Mouse (Mus musculus) cerebellum, adult 11-12 months (tissue): ENCODE results near the gene Ddr1.

Experiments
- DNase-seq: peaks from one replicate; pipeline ENCODE4 v3.0.0; 2022

The Ddr1 gene

DNA sequence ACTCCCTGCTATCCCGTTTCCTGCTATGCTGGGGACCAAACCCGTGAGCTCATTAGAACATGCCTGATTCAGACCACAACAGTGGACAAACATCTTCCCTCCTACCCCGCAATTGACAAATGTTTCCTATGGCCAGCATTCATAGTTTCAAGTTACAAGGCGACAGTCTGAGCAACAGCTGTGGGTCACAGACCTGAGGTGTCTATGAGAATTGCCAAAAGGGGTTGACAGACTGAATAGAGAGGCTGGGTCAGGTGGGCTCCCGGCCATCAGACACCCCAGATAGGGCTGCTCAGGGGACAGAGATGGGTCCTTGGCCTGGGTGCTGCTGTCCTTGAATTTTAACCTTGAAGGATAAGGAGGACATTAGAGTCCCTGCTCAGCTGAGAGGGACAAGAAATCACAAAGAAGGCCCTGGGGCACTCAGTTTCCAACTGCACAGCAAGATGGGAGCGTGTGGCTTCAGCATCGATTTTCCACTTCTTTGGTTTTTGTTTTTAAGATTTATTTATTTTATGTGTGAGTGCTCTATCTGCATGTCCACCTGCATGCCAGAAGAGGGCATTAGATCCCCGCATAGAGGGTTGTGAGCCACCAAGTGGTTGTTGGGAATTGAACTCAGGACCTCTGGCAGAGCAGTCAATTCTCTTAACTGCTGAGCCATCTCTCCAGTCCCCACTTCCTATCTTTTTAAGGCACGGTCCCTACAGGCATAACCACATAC, 15.4 kb upstream of the Ddr1 start:
- DNase-seq, result no peak

- DNase-seq, result no peak
Observed at GRCm38 (mm10) chr17:35717080-35717479, 12.7 kb upstream of the Ddr1 start.

DNA sequence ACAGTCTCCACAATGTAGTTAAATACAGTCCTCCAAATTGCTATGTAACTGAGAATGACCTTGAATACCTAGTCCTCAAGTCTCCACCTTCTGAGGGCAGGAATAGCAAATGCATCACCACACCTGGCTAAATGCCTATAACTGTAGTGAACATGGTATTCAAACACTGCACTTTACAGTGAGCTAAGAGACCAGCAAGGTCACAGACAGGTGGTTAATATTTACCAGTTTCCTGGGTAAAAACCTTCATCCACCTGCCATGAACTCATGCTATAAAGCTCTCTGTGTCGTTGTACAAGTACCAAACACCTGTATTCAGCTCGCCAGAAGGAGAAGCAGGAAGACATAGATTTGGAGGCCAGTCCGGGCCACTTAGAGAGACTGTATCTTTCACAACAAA, 11.7 kb upstream of the Ddr1 start:
- no peak for DNase-seq

DNA sequence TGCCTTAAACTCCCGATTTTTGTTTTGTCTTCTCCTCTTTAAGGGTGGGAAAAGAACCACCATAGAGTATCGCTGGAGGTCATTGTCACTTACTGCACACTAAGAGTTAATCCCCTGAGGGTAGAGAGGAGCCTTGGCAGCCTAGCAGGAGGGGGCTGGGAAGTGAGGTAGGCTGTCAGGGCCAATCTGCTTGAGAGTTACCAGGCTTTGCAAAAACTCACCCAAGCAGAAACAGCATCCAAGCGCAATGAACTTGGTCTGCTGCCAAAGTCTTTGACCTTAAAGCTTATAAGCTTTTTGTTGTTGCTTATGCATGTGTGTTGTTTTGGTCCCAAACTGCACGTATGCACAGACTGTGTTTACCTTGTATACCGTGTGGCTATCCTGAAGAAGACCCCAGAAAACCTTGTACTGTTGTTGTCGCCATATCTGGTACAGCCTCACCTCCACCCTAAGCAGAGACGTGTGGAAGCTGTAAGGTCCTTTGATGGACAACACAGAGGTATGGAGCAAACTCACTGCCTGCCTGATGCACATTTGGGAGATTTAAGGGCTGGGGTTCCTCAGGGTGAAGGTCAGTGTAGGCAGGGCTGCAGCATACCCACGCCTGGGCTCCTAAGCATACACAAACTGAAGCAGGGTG, 6.4 kb upstream of the Ddr1 start:
- DNase-seq, result no peak

GRCm38 (mm10) chr17:35708611-35709010, 4.2 kb upstream of the Ddr1 start:
- no peak for DNase-seq

DNA sequence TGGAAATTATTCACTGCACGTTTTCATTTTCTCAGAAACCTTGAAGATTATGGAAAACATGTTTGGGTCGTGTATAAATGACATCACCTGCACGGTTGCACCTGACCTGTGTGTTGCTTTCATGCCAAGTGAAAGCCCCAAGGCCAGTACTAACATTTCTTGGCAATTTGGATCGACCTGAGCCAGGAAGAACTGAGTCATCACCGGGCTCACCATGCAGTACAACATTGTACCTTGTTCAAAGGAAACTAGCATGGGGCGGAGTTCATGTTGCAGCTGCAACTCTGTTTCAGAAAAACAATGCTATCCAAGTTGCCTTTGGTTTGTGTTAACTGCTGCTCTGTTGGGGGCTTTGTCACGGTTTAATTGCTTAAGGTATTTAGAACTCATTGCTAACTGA, 3.5 kb upstream of the Ddr1 start:
- DNase-seq, result no peak

DNA sequence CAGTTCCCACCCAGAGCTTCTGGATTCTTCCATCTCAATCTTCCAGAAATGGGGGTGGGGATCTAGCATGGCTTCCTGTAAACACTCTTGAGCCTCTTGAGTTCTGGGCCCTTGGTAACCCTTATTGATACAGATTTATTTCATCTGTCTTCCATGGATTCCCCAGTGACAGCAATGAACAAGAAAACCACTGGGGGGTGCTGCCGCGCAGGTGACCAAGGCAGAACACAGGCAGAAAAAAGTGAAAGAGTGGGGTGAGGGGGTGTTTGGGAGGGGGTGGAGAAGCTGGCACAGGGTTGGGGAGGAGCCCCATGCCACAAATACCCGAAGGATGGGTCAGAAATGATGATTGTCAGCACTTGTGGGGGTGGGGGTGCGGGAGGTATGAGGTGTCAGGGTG, 1.4 kb upstream of the Ddr1 start:
- no peak for DNase-seq

GRCm38 (mm10) chr17:35703751-35704271, 610 bp downstream of the Ddr1 start:
- peak; percentile 58 for DNase-seq

GRCm38 (mm10) chr17:35703065-35703464, 1.4 kb downstream of the Ddr1 start:
- no peak for DNase-seq

- no peak for DNase-seq
Observed at GRCm38 (mm10) chr17:35702605-35703004, 1.8 kb downstream of the Ddr1 start.

GRCm38 (mm10) chr17:35701978-35702461, 2.4 kb downstream of the Ddr1 start:
- peak; percentile 78 for DNase-seq

GRCm38 (mm10) chr17:35701203-35701977, 3.0 kb downstream of the Ddr1 start:
- DNase-seq, result peak; percentile 70

DNA sequence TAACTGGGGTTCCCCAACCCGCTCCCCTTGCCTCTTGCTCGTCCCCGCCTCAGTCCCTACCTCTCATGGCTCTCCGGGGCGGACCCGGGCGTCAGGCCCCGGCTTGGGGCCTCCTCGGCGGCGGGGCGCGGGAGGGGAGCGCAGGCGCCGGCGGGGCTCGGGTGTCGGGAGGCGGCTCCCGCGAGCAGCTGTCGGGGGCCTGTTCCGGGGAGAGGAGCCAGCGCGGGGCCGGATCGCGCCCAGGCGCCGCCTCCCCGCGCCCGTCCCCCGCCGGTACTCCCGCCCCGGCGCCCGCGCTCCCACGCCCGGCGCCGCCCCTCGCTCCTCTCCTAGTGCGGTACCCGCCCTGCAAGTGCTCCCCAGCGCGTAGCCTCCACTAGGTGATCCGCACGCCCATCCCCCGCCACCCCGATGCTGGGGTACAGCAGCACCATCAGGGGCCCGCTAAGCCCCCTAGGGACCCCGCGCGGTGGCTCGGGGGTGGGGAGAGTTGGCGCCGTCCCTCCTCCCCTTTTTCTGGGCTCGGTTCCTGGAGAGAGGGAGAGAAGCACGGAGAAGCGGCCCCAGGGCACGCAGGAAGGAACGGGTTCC, 4.0 kb downstream of the Ddr1 start:
- DNase-seq, result peak; percentile 90

DNA sequence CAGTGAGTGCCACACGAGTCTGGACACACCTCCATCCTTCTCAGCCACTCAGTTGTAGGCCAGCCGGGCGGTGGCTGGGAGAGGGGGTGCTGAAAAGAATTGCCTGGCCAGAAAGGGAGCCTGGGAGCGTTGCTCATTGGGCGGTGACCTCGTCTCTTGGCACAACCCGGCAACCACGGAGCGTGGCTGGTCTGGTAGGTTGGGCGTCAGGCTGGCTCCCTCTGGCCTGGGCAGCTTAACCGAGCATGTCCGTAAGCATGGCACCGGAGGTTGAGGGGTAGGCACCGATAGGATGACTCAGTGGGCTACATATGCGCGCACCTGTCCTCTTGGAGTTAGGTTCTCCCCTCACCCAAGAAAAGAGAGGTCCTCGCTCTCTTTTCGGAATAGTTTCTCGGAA, 4.5 kb downstream of the Ddr1 start:
- DNase-seq, result peak; percentile 92

- DNase-seq, result no peak
Observed at GRCm38 (mm10) chr17:35698501-35698883, 5.9 kb downstream of the Ddr1 start.

DNA sequence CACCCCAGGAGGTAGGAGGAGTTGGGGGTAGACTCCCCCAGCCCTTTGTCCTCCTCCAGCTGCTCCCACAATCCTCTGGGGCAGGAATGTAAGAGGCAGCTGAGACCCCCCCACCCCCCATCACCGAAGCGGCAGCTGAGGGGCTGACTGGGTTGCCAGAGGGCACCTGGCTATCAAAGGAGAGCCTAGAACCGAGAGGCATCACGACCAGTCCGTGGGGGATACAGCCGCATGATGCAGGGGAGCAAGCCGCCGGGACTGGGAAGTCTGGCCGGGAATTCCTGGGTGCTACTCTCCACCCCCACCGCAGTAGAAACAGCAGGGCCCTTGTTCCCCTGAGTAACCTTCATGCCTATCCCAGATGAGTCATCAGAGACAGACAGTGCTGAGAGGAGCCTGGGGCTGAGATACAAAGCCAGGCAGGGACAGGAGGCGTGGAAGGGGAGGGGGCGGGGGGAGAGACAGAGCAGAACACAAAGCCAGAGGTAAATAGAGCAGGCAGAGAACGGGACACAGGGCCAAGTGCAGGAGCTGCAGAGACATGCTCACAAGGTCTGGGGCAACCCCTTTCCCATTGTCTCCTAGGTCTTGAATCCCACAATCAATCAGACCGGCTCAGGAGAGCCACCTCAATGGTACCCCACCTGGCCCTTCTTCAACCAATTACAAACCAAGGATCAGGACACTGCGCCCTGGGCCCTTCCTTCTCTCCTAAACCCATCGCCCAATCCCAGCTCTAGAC, 6.5 kb downstream of the Ddr1 start:
- DNase-seq, result peak; percentile 73

- DNase-seq, result no peak
Observed at GRCm38 (mm10) chr17:35697429-35697758, 7.0 kb downstream of the Ddr1 start.

GRCm38 (mm10) chr17:35696691-35697090, 7.7 kb downstream of the Ddr1 start:
- DNase-seq, result no peak

DNA sequence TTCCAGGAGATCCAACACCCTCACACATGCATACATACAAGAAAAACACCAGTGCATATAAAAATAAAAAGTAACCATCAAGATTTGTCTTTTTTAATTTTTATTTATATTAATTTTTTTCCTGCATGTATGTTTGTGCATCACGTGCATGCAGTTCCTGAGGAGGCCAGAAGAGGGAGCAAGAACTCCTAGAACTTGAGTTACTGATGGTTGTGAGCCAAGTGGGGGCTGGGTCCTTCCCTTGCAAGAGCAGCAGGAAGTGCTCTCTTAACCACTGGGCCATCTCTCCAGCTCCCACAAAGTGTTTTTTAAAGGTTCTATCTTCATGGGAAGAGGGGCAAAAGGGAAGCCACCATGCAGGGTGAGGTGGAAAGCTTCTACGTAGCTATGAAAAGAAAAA, 9.1 kb downstream of the Ddr1 start:
- DNase-seq, result no peak

DNA sequence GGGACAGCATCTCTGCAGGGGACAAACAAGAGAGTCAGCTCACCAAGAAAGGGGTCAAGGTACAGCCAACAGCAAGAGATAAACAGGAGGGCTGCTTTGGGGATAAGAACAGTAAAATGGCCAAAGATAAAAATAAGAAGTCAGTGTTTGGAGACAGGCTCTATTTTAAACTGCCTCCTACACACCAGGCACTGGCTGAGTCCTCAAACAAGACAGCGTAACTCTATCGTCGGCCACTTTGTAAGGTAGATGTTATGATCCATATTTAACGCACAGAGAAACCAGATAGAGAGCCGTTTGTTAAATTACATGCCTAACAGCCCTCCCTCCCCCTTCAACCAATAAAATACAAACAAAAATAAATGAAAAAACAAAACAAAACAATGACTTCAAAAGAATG, 10.5 kb downstream of the Ddr1 start:
- no peak for DNase-seq

GRCm38 (mm10) chr17:35692368-35692767, 12.1 kb downstream of the Ddr1 start:
- DNase-seq, result no peak

DNA sequence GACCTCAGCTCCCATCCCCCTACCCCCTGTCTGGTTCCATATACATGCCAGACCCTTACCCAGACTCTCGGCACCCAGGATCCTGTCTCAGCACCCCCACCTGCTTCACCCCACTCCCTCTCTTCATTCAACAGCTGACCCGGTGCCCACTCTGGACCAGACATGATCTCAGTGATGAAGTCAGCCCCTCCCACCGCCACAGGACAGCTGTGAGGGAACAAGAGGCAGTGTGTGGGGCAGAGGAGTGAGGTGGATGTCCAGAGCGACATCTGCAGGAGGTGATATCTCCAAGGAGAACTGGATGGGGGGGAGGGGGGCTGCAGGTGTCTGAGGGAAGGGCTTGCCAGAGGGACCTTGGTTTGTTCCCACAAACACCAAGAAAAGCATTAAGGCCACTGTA, 12.6 kb downstream of the Ddr1 start:
- DNase-seq, result no peak
